Mouse (Mus musculus): ENCODE measurements around the gene Ispd. TPM values are rescaled to one million over a fixed set of nuclear protein-coding genes. Genes with fewer than 3 reads are reported as not detected.
"Not testable (repeated sequence)": the region's sequence is repeated elsewhere in the genome, so short reads cannot be mapped to it uniquely, and the experiment has no call there.

Gene Ispd
- 9.7 and 10.9 TPM in 2 replicates for polyA plus RNA-seq (2015; fragmentation: Nextera tagmentation; extraction: Ambion mirVana)

- Histone ChIP-seq H3K27me3 (no peaks in the 10 kb centered on the region), H3K4me2 (peak within 1 kb of the TSS; percentile 83), H3K27ac (peak within 1 kb of the TSS; percentile 95), H3K9ac (peak within 1 kb of the TSS; percentile 83), H3K4me1 (replicated peaks) (peaks cover 12% of the 10 kb centered on the region), H3K36me3 (no peaks in the 10 kb centered on the region), H3K4me3 (peak within 1 kb of the TSS; percentile 75), H3K9me3 (replicated peaks) (no peaks in the 10 kb centered on the region)
- under 1% methylated on average over 64 of the region's 64 CpGs for WGBS
- peak; percentile 91 for ATAC-seq (replicated peaks; ENCODE audit: insufficient number of reproducible peaks, insufficient read depth, low FRiP score, low read depth)
These were observed at the start of gene Ispd, which contains the start of gene D630036H23Rik for GRCm38 (mm10) chr12:36381441-36382340. Gene Ispd, plus strand, starts transcription at chr12:36381450. Gene D630036H23Rik, minus strand, starts transcription at chr12:36382181.

DNA sequence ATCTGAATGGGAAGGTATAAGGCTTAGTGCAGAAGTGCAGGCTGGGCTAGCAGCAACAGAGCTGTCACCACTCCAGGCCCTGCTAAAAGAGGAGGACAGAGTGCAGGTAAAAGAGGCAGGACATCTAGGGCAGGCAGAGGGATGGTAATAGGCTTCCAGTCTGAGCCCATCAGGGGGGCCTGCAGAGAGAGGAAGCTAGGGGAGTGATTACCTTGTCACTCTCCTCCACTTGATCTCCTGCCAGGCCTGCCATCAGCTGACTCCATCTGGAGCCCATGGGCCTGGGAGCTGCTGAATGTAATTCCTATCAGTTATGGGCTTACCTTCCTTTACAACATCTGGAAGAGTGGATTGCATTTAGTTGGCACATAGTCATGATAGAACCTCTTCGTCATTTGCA lies 48.6 kb upstream of the Ispd start:
- H3K36me3 ChIP-seq: no peaks in the 10 kb centered on the region
- no peak for ATAC-seq (replicated peaks; ENCODE audit: insufficient number of reproducible peaks, insufficient read depth, low FRiP score, low read depth)
- no peaks in the 10 kb centered on the region for H3K4me1 ChIP-seq (replicated peaks)
- H3K4me3 ChIP-seq: no peak overlapping the region
- H3K27ac ChIP-seq: no peak overlapping the region
- 85% methylated on average over 1 of the region's 1 CpGs for WGBS
- no peaks in the 10 kb centered on the region for H3K27me3 ChIP-seq
- no peaks in the 10 kb centered on the region for H3K9me3 ChIP-seq (replicated peaks)
- H3K9ac ChIP-seq: no peak overlapping the region
- no peak overlapping the region for H3K4me2 ChIP-seq

GRCm38 (mm10) chr12:36333837-36334281 lies 47.4 kb upstream of the Ispd start:
- H3K27ac ChIP-seq: no peak overlapping the region
- 44% methylated on average over 9 of the region's 9 CpGs for WGBS
- no peaks in the 10 kb centered on the region for H3K36me3 ChIP-seq
- H3K4me2 ChIP-seq: no peak overlapping the region
- no peak overlapping the region for H3K9ac ChIP-seq
- H3K27me3 ChIP-seq: no peaks in the 10 kb centered on the region
- H3K4me3 ChIP-seq: no peak overlapping the region
- ATAC-seq (replicated peaks; ENCODE audit: insufficient number of reproducible peaks, insufficient read depth, low FRiP score, low read depth): no peak
- no peaks in the 10 kb centered on the region for H3K9me3 ChIP-seq (replicated peaks)
- H3K4me1 ChIP-seq (replicated peaks): no peaks in the 10 kb centered on the region

DNA sequence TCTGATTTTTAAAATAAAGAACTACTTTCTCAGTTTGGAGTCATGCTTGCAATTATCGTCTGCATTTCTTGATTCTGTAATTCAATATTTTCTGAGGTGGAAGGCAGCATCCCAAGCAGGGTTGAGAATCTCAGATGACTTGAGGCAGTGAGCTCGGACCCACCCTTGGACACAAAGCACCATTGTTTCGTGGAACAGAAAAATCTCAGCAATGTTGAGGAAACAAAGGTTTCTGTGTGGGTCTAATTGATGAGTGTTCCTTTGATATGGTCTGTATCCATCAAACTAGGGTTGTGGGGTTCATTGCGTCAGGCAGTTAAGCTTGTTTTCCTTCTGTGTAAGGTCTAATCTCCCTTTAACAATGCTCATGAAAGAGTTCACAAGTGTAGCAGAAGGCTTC lies 37.1 kb upstream of the Ispd start:
- H3K9me3 ChIP-seq (replicated peaks): no peaks in the 10 kb centered on the region
- no peak overlapping the region for H3K9ac ChIP-seq
- H3K4me3 ChIP-seq: no peak overlapping the region
- H3K4me1 ChIP-seq (replicated peaks): no peaks in the 10 kb centered on the region
- H3K36me3 ChIP-seq: no peaks in the 10 kb centered on the region
- no peak for ATAC-seq (replicated peaks; ENCODE audit: insufficient number of reproducible peaks, insufficient read depth, low FRiP score, low read depth)
- 57% methylated on average over 4 of the region's 4 CpGs for WGBS
- no peaks in the 10 kb centered on the region for H3K27me3 ChIP-seq
- H3K27ac ChIP-seq: no peak overlapping the region
- H3K4me2 ChIP-seq: no peak overlapping the region

DNA sequence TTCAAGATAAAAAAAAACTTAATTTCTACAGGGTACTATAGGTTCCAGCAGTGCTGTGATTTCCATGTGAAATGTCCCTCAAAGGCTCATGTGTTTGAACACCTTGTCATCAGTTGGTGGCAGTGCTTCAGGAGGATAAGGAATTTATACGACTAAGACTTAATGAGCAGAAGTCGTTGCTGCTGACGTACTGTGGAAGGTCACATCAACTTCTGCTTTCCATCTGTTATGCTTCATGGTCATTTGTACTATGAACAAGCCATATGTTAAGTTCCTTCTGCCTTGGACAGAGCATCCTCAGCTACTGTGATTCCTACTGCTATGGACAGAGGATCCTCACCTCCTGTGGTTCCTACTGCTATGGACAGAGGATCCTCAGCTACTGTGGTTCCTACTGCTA lies 21.2 kb upstream of the Ispd start:
- Histone ChIP-seq H3K4me3 (no peak overlapping the region), H3K9me3 (replicated peaks) (no peaks in the 10 kb centered on the region), H3K27me3 (no peaks in the 10 kb centered on the region), H3K36me3 (no peaks in the 10 kb centered on the region), H3K4me1 (replicated peaks) (no peaks in the 10 kb centered on the region), H3K9ac (no peak overlapping the region), H3K4me2 (no peak overlapping the region), H3K27ac (no peak overlapping the region)
- whole genome bisulfite sequencing: 73% methylated on average over 3 of the region's 3 CpGs
- no peak for ATAC-seq (replicated peaks; ENCODE audit: insufficient number of reproducible peaks, insufficient read depth, low FRiP score, low read depth)

DNA sequence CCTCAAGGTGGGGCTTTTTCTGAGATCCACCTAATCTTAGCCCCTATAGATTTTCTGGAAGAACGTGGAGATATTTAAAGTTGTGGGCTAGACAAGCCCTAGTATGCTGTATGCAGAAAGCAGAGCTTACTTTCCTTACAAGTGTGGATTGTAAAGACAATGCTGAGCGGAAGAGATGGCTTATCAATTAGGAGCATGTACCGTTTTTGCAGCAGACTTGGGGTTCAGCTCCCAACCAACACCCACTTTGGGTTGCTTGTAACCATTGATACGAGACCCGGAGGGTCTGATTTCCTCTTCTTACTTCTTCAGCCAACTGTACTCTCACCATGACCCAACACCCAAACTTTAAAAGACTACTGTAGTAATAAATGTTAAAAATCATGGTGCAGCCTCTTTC lies 20.6 kb upstream of the Ispd start:
- Histone ChIP-seq H3K9ac (no peak overlapping the region), H3K36me3 (no peaks in the 10 kb centered on the region), H3K9me3 (replicated peaks) (no peaks in the 10 kb centered on the region), H3K27ac (no peak overlapping the region), H3K4me1 (replicated peaks) (no peaks in the 10 kb centered on the region), H3K4me2 (no peak overlapping the region), H3K4me3 (no peak overlapping the region), H3K27me3 (no peaks in the 10 kb centered on the region)
- WGBS: 80% methylated on average over 5 of the region's 5 CpGs
- ATAC-seq (replicated peaks; ENCODE audit: insufficient number of reproducible peaks, insufficient read depth, low FRiP score, low read depth): no peak

DNA sequence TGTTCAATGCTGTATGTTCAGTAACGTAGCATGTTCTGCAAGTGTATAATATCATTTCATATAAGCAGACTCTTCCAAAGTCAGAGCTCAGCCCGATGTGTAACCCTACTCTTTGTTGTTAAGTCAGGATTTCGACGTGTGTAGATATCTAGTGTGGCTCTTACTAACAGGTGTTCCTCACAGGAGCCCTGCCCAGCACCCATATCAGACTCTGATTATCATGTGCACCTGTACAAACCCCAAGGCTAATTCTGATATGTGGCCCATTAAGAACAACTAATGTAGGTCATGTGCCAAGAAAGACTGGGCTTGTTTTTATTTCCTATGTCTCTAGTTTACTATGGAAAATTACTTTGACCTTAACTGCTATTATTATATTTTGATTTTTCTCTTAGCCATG lies 17.2 kb upstream of the Ispd start:
- no peak overlapping the region for H3K27ac ChIP-seq
- H3K4me3 ChIP-seq: no peak overlapping the region
- no peaks in the 10 kb centered on the region for H3K9me3 ChIP-seq (replicated peaks)
- 78% methylated on average over 4 of the region's 4 CpGs for WGBS
- no peak overlapping the region for H3K4me2 ChIP-seq
- H3K27me3 ChIP-seq: no peaks in the 10 kb centered on the region
- no peak overlapping the region for H3K9ac ChIP-seq
- no peaks in the 10 kb centered on the region for H3K36me3 ChIP-seq
- no peak for ATAC-seq (replicated peaks; ENCODE audit: insufficient number of reproducible peaks, insufficient read depth, low FRiP score, low read depth)
- no peaks in the 10 kb centered on the region for H3K4me1 ChIP-seq (replicated peaks)

GRCm38 (mm10) chr12:36373237-36373998 lies 7.8 kb upstream of the Ispd start:
- 39% methylated on average over 4 of the region's 4 CpGs for WGBS
- no peak overlapping the region for H3K9ac ChIP-seq
- ATAC-seq (replicated peaks; ENCODE audit: insufficient number of reproducible peaks, insufficient read depth, low FRiP score, low read depth): no peak
- H3K4me2 ChIP-seq: no peak overlapping the region
- no peaks in the 10 kb centered on the region for H3K27me3 ChIP-seq
- H3K27ac ChIP-seq: no peak overlapping the region
- no peaks in the 10 kb centered on the region for H3K9me3 ChIP-seq (replicated peaks)
- H3K36me3 ChIP-seq: no peaks in the 10 kb centered on the region
- H3K4me3 ChIP-seq: no peak overlapping the region
- no peaks in the 10 kb centered on the region for H3K4me1 ChIP-seq (replicated peaks)

DNA sequence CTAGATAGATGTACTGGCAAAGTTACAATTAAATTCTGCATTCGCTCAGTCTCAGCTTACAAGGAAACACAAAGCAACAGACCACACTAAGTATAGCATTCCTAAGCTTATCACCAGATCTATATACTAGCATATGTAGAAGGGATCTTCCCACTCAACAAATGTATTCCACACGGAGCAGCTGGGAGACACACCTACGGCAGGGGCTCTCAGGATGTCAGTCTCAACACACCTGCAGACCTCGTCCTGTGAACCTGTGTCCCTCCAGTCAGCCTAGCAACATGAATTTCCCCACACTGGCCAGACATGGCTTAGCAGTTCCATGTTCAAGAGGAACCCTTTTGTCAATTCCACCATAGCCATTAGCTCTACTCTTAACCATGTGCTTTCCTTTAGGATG lies 4.9 kb upstream of the Ispd start:
- H3K36me3 ChIP-seq; H3K27me3 ChIP-seq; H3K9me3 ChIP-seq (replicated peaks); H3K4me2 ChIP-seq; H3K4me1 ChIP-seq (replicated peaks); H3K27ac ChIP-seq; H3K4me3 ChIP-seq; H3K9ac ChIP-seq; ATAC-seq (replicated peaks; ENCODE audit: insufficient number of reproducible peaks, insufficient read depth, low FRiP score, low read depth): not testable (repeated sequence)
- 77% methylated on average over 3 of the region's 4 CpGs for WGBS

GRCm38 (mm10) chr12:36380254-36380653 lies 996 bp upstream of the Ispd start:
- 70% methylated on average over 3 of the region's 3 CpGs for WGBS
- no peak for ATAC-seq (replicated peaks; ENCODE audit: insufficient number of reproducible peaks, insufficient read depth, low FRiP score, low read depth)
- Histone ChIP-seq H3K36me3 (no peaks in the 10 kb centered on the region), H3K4me1 (replicated peaks) (peaks cover 12% of the 10 kb centered on the region), H3K27ac (no peak overlapping the region), H3K9ac (no peak overlapping the region), H3K4me3 (no peak overlapping the region), H3K9me3 (replicated peaks) (no peaks in the 10 kb centered on the region), H3K27me3 (no peaks in the 10 kb centered on the region), H3K4me2 (no peak overlapping the region)

DNA sequence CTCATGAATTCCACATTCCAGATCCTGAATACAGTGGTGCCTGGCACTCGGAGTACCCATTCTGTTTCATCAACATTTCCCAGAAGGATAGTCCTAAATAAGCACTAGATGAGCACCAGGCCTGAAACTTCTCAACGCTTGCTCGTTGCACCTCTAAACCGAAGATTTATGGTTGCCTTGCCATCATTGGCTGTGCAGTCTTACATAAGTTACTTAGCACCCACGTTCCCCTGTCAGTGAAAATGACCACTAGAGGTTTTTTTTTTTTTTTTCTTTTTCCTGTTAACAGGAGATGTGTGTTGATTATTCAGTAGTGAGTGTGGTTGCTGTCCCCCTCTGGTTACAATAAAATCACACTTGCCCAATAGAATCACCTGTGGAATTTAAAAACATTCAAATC lies 444 bp upstream of the Ispd start:
- Histone ChIP-seq H3K9ac (no peak overlapping the region), H3K4me1 (replicated peaks) (peaks cover 12% of the 10 kb centered on the region), H3K4me2 (peak overlapping the region; percentile 83), H3K27me3 (no peaks in the 10 kb centered on the region), H3K36me3 (no peaks in the 10 kb centered on the region), H3K4me3 (no peak overlapping the region), H3K27ac (peak overlapping the region; percentile 95; the same call in 1 of the 2 replicates), H3K9me3 (replicated peaks) (no peaks in the 10 kb centered on the region)
- 66% methylated on average over 5 of the region's 5 CpGs for WGBS
- ATAC-seq (replicated peaks; ENCODE audit: insufficient number of reproducible peaks, insufficient read depth, low FRiP score, low read depth): no peak
